Mouse (Mus musculus) liver, embryonic 11.5 days (tissue): ENCODE results near the gene Rfng. TPM values are rescaled to one million over a fixed set of nuclear protein-coding genes. Genes with fewer than 3 reads are reported as not detected.
"Not testable (repeated sequence)": the region's sequence is repeated elsewhere in the genome, so short reads cannot be mapped to it uniquely, and the experiment has no call there.

Source experiments
- ATAC-seq: fragments of 200-750 bp; cut with Nextera tagmentation; replicated peaks from 2 replicates; pipeline ENCODE4 v1.8.0; 2017; ENCODE audit warnings: moderate number of reproducible peaks, mild to moderate bottlenecking, moderate TSS enrichment, moderate library complexity; ENCODE audit not compliant: low FRiP score
- DNase-seq: peaks from one replicate; pipeline ENCODE4 v3.0.0-alpha.2; 2017; ENCODE audit warnings: low spot score
- H3K27ac ChIP-seq: fragments of 300-500 bp; sonication (generic); 2 replicates; pipeline ENCODE4 v1.5.1; 2014; ENCODE audit warnings: mild to moderate bottlenecking, low read depth, low read length, control low read depth
- H3K27me3 ChIP-seq: fragments of 300-500 bp; sonication (generic); replicated peaks from 2 replicates; pipeline ENCODE4 v1.6.1; 2014; ENCODE audit warnings: low read length, mixed read lengths; ENCODE audit not compliant: control insufficient read depth, insufficient read depth
- H3K36me3 ChIP-seq: fragments of 300-500 bp; sonication (generic); 2 replicates; pipeline ENCODE4 v1.6.1; 2014; ENCODE audit warnings: mild to moderate bottlenecking, low read length, moderate library complexity, mixed read lengths; ENCODE audit not compliant: control insufficient read depth, insufficient read depth
- H3K4me1 ChIP-seq: fragments of 300-500 bp; sonication (generic); replicated peaks from 2 replicates; pipeline ENCODE4 v1.6.1; 2014; ENCODE audit warnings: low read length, mixed read lengths; ENCODE audit not compliant: control insufficient read depth, insufficient read depth
- H3K4me2 ChIP-seq: fragments of 300-500 bp; sonication (generic); 2 replicates; pipeline ENCODE4 v1.6.1; 2014; ENCODE audit warnings: mild to moderate bottlenecking, control low read depth, moderate library complexity
- H3K4me3 ChIP-seq: fragments of 300-500 bp; sonication (generic); 2 replicates; pipeline ENCODE4 v1.5.1; 2014; ENCODE audit warnings: low read depth, low read length, control low read depth
- H3K9ac ChIP-seq: fragments of 300-500 bp; sonication (generic); 2 replicates; pipeline ENCODE4 v1.6.1; 2014; ENCODE audit warnings: low read depth, low read length, control low read depth
- H3K9me3 ChIP-seq: fragments of 300-500 bp; sonication (generic); 2 replicates; pipeline ENCODE4 v1.6.1; 2016; ENCODE audit warnings: low read length, inconsistent platforms, mixed read lengths; ENCODE audit not compliant: control insufficient read depth
- WGBS: fragments of 180-500 bp; shearing (Covaris S2); extraction: QIAGEN DNeasy Blood & Tissue Kit; methylation state at CpG from one replicate; pipeline ENCODE4 v1.1.7; 2014; 5-methylcytosine and 5-hydroxymethylcytosine counted together
- polyA plus RNA-seq: library from polyadenylated mRNA; unstranded; fragments of >200 nt; fragmentation: Nextera tagmentation; extraction: Ambion mirVana; gene quantifications from 2 replicates; pipeline ENCODE4 v1.2.1, GENCODE M21; 2014

The Rfng gene
- polyA plus RNA-seq, 1 experiment from 2014 or later, result 33.4 TPM

DNA sequence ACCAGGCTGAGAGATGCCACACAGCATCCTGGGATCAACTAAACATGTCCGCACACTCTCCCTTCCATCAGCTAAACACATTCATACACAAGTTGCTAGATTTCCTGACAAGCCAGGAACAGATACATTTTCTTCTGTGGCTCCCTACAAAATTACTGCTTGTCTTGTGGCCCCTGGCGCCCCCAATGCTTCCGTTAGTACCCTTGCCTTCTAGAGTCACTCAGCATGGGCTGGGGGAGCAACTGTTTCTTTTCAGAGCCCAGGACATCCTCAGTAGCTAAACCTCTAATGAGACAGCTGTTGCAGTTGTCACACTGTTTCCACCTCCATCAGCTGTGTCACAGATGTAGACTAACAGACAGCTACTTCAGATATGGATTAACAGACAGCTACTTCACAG, 11.3 kb downstream of the Rfng start:
- ATAC-seq (no peak), DNase-seq (no peak)
- Histone ChIP-seq H3K4me3 (no peak overlapping the region), H3K4me2 (no peak overlapping the region), H3K27me3 (no peaks in the 10 kb centered on the region), H3K36me3 (no peaks in the 10 kb centered on the region), H3K27ac (no peak overlapping the region), H3K9me3 (no peaks in the 10 kb centered on the region), H3K9ac (no peak overlapping the region), H3K4me1 (no peaks in the 10 kb centered on the region)
- 80% methylated on average over 3 of the region's 3 CpGs for WGBS

DNA sequence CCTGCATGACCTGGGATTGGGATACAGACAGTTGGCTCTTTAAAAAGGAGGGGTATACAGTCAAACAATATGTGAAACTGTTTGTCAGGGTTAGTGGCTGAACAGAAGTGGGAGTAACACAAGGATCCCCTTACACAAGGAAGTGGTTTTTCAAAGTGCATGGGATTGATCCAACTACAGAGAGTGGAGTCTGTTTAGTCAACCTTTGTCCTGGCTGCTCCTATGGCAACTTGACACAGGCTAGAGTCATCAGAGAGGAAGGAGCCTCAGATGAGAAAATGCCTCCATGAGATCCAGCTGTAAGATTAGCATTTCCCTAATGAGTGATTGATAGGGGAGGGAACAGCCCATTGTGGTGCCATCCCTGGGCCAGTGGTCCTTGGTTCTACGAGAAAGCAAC, 15.8 kb downstream of the Rfng start:
- no peak for ATAC-seq
- H3K4me3 ChIP-seq, result no peak overlapping the region
- H3K27me3 ChIP-seq, result peaks cover 4% of the 10 kb centered on the region; the same call in 1 of the 2 replicates
- H3K4me1 ChIP-seq, result no peaks in the 10 kb centered on the region
- no peak overlapping the region for H3K9ac ChIP-seq
- H3K27ac ChIP-seq, result no peak overlapping the region
- H3K36me3 ChIP-seq, result no peaks in the 10 kb centered on the region
- 50% methylated on average over 1 of the region's 1 CpGs for WGBS
- no peaks in the 10 kb centered on the region for H3K9me3 ChIP-seq
- no peak overlapping the region for H3K4me2 ChIP-seq
- DNase-seq, result no peak

GRCm38 (mm10) chr11:120767023-120767422, 17.0 kb downstream of the Rfng start:
- H3K36me3 ChIP-seq, H3K9me3 ChIP-seq, H3K4me1 ChIP-seq, H3K4me3 ChIP-seq, ATAC-seq, DNase-seq, H3K27ac ChIP-seq, H3K4me2 ChIP-seq, H3K9ac ChIP-seq: not testable (repeated sequence)
- WGBS, result 38% methylated on average over 3 of the region's 7 CpGs
- peaks cover 12% of the 10 kb centered on the region for H3K27me3 ChIP-seq

- not testable (repeated sequence) for H3K9me3 ChIP-seq, H3K36me3 ChIP-seq, H3K4me2 ChIP-seq, ATAC-seq, H3K27ac ChIP-seq, DNase-seq, H3K4me3 ChIP-seq, H3K9ac ChIP-seq, H3K4me1 ChIP-seq
- H3K27me3 ChIP-seq, result peaks cover 18% of the 10 kb centered on the region
- 0% methylated on average over 3 of the region's 23 CpGs for WGBS
Observed at GRCm38 (mm10) chr11:120763121-120763999, 20.6 kb downstream of the Rfng start.

- not testable (repeated sequence) for DNase-seq, H3K9ac ChIP-seq, H3K4me2 ChIP-seq, H3K4me3 ChIP-seq, ATAC-seq, H3K4me1 ChIP-seq, H3K36me3 ChIP-seq, H3K27ac ChIP-seq
- peaks cover 18% of the 10 kb centered on the region for H3K27me3 ChIP-seq
- peaks cover 12% of the 10 kb centered on the region; the same call in 1 of the 2 replicates for H3K9me3 ChIP-seq
- WGBS, result 20% methylated on average over 14 of the region's 14 CpGs
Observed at GRCm38 (mm10) chr11:120762672-120763041, 21.4 kb downstream of the Rfng start, which contains the start of gene Hmga1b. Gene Hmga1b (plus strand): TSS chr11:120762794.

DNA sequence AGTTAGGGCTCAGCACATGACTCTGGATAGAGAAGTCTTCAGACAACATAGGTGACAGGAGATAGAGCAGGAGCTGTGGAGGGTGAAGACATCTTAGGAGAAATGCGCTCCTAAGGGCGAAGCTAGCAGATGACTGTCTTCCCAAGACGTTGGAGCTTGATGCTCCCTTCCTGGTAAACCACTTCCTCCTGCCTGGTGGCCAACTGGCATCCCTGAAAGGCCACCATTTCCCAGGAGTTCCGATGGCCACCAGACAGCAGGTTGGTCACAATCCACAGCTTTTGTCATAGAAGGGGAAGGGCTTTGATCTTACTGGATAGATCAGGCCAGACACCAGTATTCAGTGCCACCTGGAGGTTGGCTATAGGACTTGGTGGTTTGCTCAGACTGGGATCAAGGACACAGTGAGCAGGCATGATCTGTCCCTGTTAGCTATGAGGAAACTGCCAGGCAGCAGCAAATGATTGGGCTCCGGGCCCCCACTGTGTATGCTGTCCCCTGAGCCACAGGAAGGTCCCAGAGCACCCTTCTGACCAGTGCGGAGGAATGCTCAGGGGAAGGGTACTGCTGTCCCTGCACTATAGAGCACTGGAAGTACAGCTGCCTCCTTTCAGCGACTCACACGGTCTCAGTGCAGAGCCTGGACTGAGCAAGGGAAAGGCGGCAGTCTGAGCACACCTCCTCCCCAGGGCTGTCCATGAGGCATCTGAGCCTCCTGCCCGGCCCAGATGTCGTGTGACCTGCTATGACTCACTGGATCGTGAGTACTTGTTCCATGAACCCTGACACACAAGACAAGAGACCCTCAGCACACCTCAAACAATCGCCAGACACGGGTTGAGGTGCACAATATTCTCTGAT, 22.0 kb downstream of the Rfng start:
- H3K4me3 ChIP-seq, result no peak overlapping the region
- 64% methylated on average over 14 of the region's 14 CpGs for WGBS
- no peak overlapping the region for H3K27ac ChIP-seq
- H3K9ac ChIP-seq, result no peak overlapping the region
- H3K4me2 ChIP-seq, result no peak overlapping the region
- H3K4me1 ChIP-seq, result no peaks in the 10 kb centered on the region
- ATAC-seq, result no peak
- peaks cover 12% of the 10 kb centered on the region; the same call in 1 of the 2 replicates for H3K9me3 ChIP-seq
- no peaks in the 10 kb centered on the region for H3K36me3 ChIP-seq
- no peak for DNase-seq
- H3K27me3 ChIP-seq, result peaks cover 18% of the 10 kb centered on the region

DNA sequence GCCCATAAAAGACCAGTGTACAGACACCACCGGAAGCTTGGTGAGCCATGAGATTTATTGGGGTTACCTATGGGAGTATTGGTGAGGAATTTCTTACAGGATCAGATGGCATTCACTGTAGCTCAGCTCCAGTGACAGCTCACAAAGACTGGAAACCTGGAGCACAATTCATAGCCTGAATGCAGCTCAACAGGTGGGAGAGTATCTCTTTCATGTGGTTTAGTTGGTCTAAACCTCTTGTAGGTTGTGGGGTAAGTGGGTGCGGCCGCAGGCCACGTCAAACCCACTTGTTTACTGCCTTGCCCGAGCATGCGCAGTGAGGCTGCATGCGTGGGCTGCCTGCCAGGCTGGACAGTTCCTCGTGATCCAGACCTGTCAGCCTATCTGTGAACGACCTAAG, 23.8 kb downstream of the Rfng start:
- WGBS, result 86% methylated on average over 9 of the region's 9 CpGs
- Histone ChIP-seq H3K4me1 (no peaks in the 10 kb centered on the region), H3K27ac (no peak overlapping the region), H3K4me3 (no peak overlapping the region), H3K4me2 (no peak overlapping the region), H3K36me3 (no peaks in the 10 kb centered on the region), H3K27me3 (peaks cover 14% of the 10 kb centered on the region), H3K9ac (no peak overlapping the region), H3K9me3 (peaks cover 12% of the 10 kb centered on the region; the same call in 1 of the 2 replicates)
- ATAC-seq (no peak), DNase-seq (no peak)

DNA sequence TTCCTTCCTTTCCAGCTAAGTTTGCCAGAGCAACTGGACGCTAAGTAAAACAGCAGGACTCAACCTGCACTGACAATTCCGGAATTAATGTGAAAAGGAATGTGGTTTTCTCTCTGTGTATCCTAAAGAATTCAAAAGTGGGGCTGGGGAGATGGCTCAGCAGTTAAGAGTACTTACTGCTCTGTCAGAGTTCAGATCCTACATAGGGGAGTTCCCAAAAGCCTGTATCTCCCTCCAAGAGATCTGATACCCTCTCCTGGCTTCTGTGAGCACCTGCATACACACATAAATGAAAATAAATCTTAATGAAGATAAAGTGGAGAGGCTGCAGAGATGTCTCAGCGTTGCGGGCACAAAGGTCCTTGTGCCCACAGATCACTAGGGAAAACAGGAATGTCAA, 32.4 kb downstream of the Rfng start:
- WGBS, result 63% methylated on average over 4 of the region's 4 CpGs
- Histone ChIP-seq H3K36me3 (no peaks in the 10 kb centered on the region), H3K27me3 (peaks cover 4% of the 10 kb centered on the region; the same call in 1 of the 2 replicates), H3K27ac (no peak overlapping the region), H3K4me3 (no peak overlapping the region), H3K4me1 (no peaks in the 10 kb centered on the region), H3K9me3 (no peaks in the 10 kb centered on the region), H3K4me2 (no peak overlapping the region), H3K9ac (no peak overlapping the region)
- no peak for DNase-seq
- ATAC-seq, result no peak
